Mouse (Mus musculus) embryo, embryonic 11.5 days (tissue): Measurements from ENCODE around the gene Crb2.

Experiments used
- DNase-seq: peaks from one replicate; pipeline ENCODE4 v3.0.0-alpha.2; 2012; ENCODE audit warnings: low read depth, low spot score

Gene Crb2

GRCm38 (mm10) chr2:37776016-37776415, at the start of gene Crb2:
Gene Crb2, plus strand, starts transcription at chr2:37776249.
- DNase-seq, result no peak

- no peak for DNase-seq
Measured at GRCm38 (mm10) chr2:37731241-37731801, 44.7 kb upstream of the Crb2 start.

- no peak for DNase-seq
Measured at GRCm38 (mm10) chr2:37734979-37735806, 40.9 kb upstream of the Crb2 start.

- no peak for DNase-seq
Measured at GRCm38 (mm10) chr2:37735807-37736188, 40.3 kb upstream of the Crb2 start.

GRCm38 (mm10) chr2:37741806-37742554, 34.1 kb upstream of the Crb2 start:
- no peak for DNase-seq

- no peak for DNase-seq
Measured at GRCm38 (mm10) chr2:37744773-37745395, 31.2 kb upstream of the Crb2 start.

- DNase-seq, result no peak
Measured at GRCm38 (mm10) chr2:37746293-37747049, 29.6 kb upstream of the Crb2 start.

- no peak for DNase-seq
Measured at GRCm38 (mm10) chr2:37747909-37748308, 28.1 kb upstream of the Crb2 start.

- DNase-seq, result no peak
Measured at GRCm38 (mm10) chr2:37748442-37749066, 27.5 kb upstream of the Crb2 start.

GRCm38 (mm10) chr2:37749323-37749722, 26.7 kb upstream of the Crb2 start:
- no peak for DNase-seq

- DNase-seq, result no peak
Measured at GRCm38 (mm10) chr2:37751114-37751513, 24.9 kb upstream of the Crb2 start.

- DNase-seq, result no peak
Measured at GRCm38 (mm10) chr2:37756220-37756930, 19.7 kb upstream of the Crb2 start.

GRCm38 (mm10) chr2:37757016-37757415, 19.0 kb upstream of the Crb2 start:
- DNase-seq, result no peak

GRCm38 (mm10) chr2:37757784-37758183, 18.3 kb upstream of the Crb2 start:
- DNase-seq, result no peak

- no peak for DNase-seq
Measured at GRCm38 (mm10) chr2:37758343-37759015, 17.6 kb upstream of the Crb2 start.

- DNase-seq, result no peak
Measured at GRCm38 (mm10) chr2:37760633-37761032, 15.4 kb upstream of the Crb2 start.

GRCm38 (mm10) chr2:37763638-37764037, 12.4 kb upstream of the Crb2 start:
- no peak for DNase-seq

GRCm38 (mm10) chr2:37764514-37764913, 11.5 kb upstream of the Crb2 start:
- DNase-seq, result no peak

GRCm38 (mm10) chr2:37765082-37765483, 11.0 kb upstream of the Crb2 start:
- DNase-seq, result no peak
